Comparison of ENCODE assay signal across 12 mouse cellular contexts in the genomic region with DNA sequence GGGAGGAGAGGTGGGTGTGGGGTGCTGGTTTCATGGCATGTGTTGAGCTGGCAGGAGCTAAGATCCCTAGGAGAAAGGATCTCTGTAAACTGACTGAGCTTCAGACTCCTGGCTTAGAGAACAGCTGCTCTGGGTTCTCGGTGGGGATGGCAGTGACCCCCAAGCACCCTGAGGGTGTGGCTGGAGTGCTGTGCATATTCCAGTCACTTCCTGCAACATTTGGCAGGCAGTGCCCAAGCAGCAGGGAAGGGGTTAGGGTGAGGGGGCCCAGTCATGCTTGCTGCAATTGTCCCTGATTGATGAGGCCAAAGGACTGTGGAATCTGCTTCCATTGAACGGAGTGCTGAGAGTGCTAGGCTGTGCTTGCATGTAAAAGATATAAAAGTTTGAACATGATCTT.
DNase-seq lines count a peak whose midpoint lies in the region; ATAC-seq and TF ChIP-seq lines count a peak whose summit lies in the region.
"Had no signal": no experiment of that assay in that cellular context is flagged by ENCODE, and none has a peak within 500 bp of the region (broad histone marks: within the 10 kb centered on the region; RNA-seq: fewer than 3 reads in every experiment).

No protein-coding gene starts in this region.

- no peak for TF ChIP-seq CTCF in lung, postnatal 0 days (IDR thresholded peaks at IDR 0.05)
- TF ChIP-seq CTCF in lung, adult 2 months (IDR thresholded peaks at IDR 0.05; ENCODE audit: insufficient read depth, low read length): no peak

- no peak overlapping the region for H3K4me3 ChIP-seq in lung, postnatal 0 days (ENCODE audit: low read depth, low read length)
- H3K4me3 ChIP-seq in lung, adult 2 months (replicated peaks; ENCODE audit: extremely low read depth, low read depth, low read length): no peak overlapping the region
- no peak overlapping the region for H3K4me3 ChIP-seq in forebrain, embryonic 15.5 days
- no peak overlapping the region for H3K4me3 ChIP-seq in limb, embryonic 15.5 days
- H3K4me3 ChIP-seq: heart, embryonic 13.5 days had no signal

- H3K4me1 ChIP-seq in lung, postnatal 0 days (ENCODE audit: insufficient read depth, low read depth, low read length): 0 out of 2 replicates have a peak, but pooled peaks cover 3% of the 10 kb centered on the region
- no peaks in the 10 kb centered on the region for H3K4me1 ChIP-seq in lung, adult 2 months (ENCODE audit: control insufficient read depth, insufficient read depth, low read length)
- H3K4me1 ChIP-seq in forebrain, embryonic 15.5 days: peaks cover 47% of the 10 kb centered on the region
- H3K4me1 ChIP-seq in limb, embryonic 15.5 days: peaks cover 7% of the 10 kb centered on the region; the same call in 1 of the 2 replicates

- peak; percentile 5 for DNase-seq in lung, postnatal 0 days (ENCODE audit: low spot score)
- DNase-seq in lung, adult 2 months: no peak
- DNase-seq in yolk sac, embryonic 10.5 days (ENCODE audit: low spot score): peak; percentile 4
- DNase-seq in T-cell, adult 2 months (ENCODE audit: low spot score): no peak
- no peak for DNase-seq in kidney, adult 8-10 months
- no peak for DNase-seq in adrenal gland, postnatal 25 days

- ATAC-seq in lung, postnatal 0 days: no peak
- peak; percentile 41 for ATAC-seq in forebrain, embryonic 15.5 days (replicated peaks)
- 0 out of 2 replicates have a peak, but pooled peaks have one; percentile 52 for ATAC-seq in limb, embryonic 15.5 days (ENCODE audit: insufficient number of reproducible peaks, low FRiP score, low TSS enrichment, low read depth)
- ATAC-seq: activated CD4-positive, CD25-positive, alpha-beta regulatory T cell, adult 4 months had no signal

- TF ChIP-seq POLR2A in lung, adult 2 months (IDR thresholded peaks at IDR 0.05; ENCODE audit: borderline replicate concordance, extremely low read depth, low read depth, low read length): no peak

- WGBS in lung, postnatal 0 days: 13% methylated on average over 2 of the region's 2 CpGs
- 14% methylated on average over 2 of the region's 2 CpGs for WGBS in lung, adult 2 months
- 7% methylated on average over 2 of the region's 2 CpGs for WGBS in forebrain, embryonic 15.5 days
- 9% methylated on average over 2 of the region's 2 CpGs for WGBS in limb, embryonic 15.5 days

- H3K4me2 ChIP-seq in lung, postnatal 0 days (replicated peaks; ENCODE audit: low read depth, low read length): no peak overlapping the region
- no peak overlapping the region for H3K4me2 ChIP-seq in forebrain, embryonic 15.5 days (replicated peaks)
- H3K4me2 ChIP-seq in limb, embryonic 15.5 days: no peak overlapping the region
- H3K4me2 ChIP-seq: heart, embryonic 13.5 days had no signal

- H3K9me3 ChIP-seq in lung, postnatal 0 days (ENCODE audit: low read length): no peaks in the 10 kb centered on the region
- no peaks in the 10 kb centered on the region for H3K9me3 ChIP-seq in forebrain, embryonic 15.5 days
- no peaks in the 10 kb centered on the region for H3K9me3 ChIP-seq in limb, embryonic 15.5 days
- H3K9me3 ChIP-seq: heart, embryonic 13.5 days had no signal

- H3K27ac ChIP-seq in lung, postnatal 0 days (ENCODE audit: low read length): no peak overlapping the region
- H3K27ac ChIP-seq in forebrain, embryonic 15.5 days (replicated peaks): peak overlapping the region; percentile 85
- H3K27ac ChIP-seq in limb, embryonic 15.5 days: no peak overlapping the region
- H3K27ac ChIP-seq: heart, embryonic 13.5 days; macrophage; stomach, postnatal 0 days had no signal

- no peak overlapping the region for H3K9ac ChIP-seq in lung, postnatal 0 days (replicated peaks; ENCODE audit: low read depth)
- H3K9ac ChIP-seq in forebrain, embryonic 15.5 days (replicated peaks): no peak overlapping the region
- H3K9ac ChIP-seq in limb, embryonic 15.5 days: no peak overlapping the region
- H3K9ac ChIP-seq: heart, embryonic 13.5 days had no signal

- no peaks in the 10 kb centered on the region for H3K27me3 ChIP-seq in lung, postnatal 0 days (replicated peaks; ENCODE audit: insufficient read depth, low read length)
- no peaks in the 10 kb centered on the region for H3K27me3 ChIP-seq in forebrain, embryonic 15.5 days
- H3K27me3 ChIP-seq in limb, embryonic 15.5 days: no peaks in the 10 kb centered on the region
- H3K27me3 ChIP-seq: heart, embryonic 13.5 days had no signal

- TF ChIP-seq EP300 in lung, postnatal 0 days (IDR thresholded peaks at IDR 0.05): no peak

- no peaks in the 10 kb centered on the region for H3K36me3 ChIP-seq in lung, postnatal 0 days (ENCODE audit: insufficient read depth, low read length)
- no peaks in the 10 kb centered on the region for H3K36me3 ChIP-seq in forebrain, embryonic 15.5 days
- no peaks in the 10 kb centered on the region for H3K36me3 ChIP-seq in limb, embryonic 15.5 days
- H3K36me3 ChIP-seq: heart, embryonic 13.5 days had no signal

Comparison
In these comparisons a context has a peak if more than half of its experiments do, and no peak if none do; other contexts are left out.
1. DNase-seq: peak in lung, postnatal 0 days (single experiment) and yolk sac, embryonic 10.5 days (single experiment); none in lung, adult 2 months (single experiment), T-cell, adult 2 months (single experiment), kidney, adult 8-10 months (0 of 2) and adrenal gland, postnatal 25 days (single experiment).